Mouse (Mus musculus) thymus, adult 2 months (tissue): ENCODE measurements around the gene Raly.

Experiments
- CTCF ChIP-seq: fragments of 200-500 bp; IDR thresholded peaks from 2 replicates; pipeline ENCODE4 v1.5.1; 2012; ENCODE audit warnings: mild to moderate bottlenecking, control low read depth, low read length, moderate library complexity, borderline replicate concordance; ENCODE audit not compliant: control insufficient read depth, poor library complexity, insufficient read depth; ENCODE audit errors: extremely low read depth
- POLR2A ChIP-seq: fragments of 200-500 bp; IDR thresholded peaks from 2 replicates; pipeline ENCODE4 v1.6.1; 2012; ENCODE audit warnings: mild to moderate bottlenecking, low read length, control low read depth, moderate library complexity; ENCODE audit not compliant: control insufficient read depth, poor library complexity, insufficient read depth; ENCODE audit errors: extremely low read depth

DNA sequence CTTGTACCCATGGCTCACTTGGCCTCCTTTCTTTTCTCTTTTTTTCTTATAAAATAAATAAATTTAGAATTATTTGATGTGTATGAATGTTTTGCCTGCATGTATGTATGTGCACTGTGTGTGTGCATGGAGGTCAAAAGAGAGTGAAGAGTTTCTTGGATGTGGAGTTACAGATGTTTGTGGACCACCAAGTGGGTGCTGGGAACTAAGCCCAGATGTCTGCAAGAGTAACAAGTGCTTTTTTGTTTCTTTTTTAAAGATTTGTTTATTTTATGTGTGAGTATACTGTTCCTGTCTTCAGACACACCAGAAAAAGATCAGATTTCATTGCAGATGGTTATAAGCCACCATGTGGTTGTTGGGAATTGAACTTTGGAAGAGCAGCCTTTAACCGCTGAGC is 12.5 kb downstream of the Raly start:
- no peak for TF ChIP-seq CTCF
- no peak for TF ChIP-seq POLR2A
